Mouse (Mus musculus) CH12.LX (cell line): ENCODE measurements around the gene Rpp25. TPM values are rescaled to one million over a fixed set of nuclear protein-coding genes. Genes with fewer than 3 reads are reported as not detected.

Experiments
- DNase-seq: peaks from one replicate; pipeline ENCODE4 v3.0.0-alpha.2; 2013; ENCODE audit errors: extremely low read depth
- H3K27ac ChIP-seq: 2 replicates; pipeline ENCODE4 v1.5.1; 2012; ENCODE audit warnings: low read depth, mild to moderate bottlenecking, control low read depth, moderate library complexity; ENCODE audit not compliant: insufficient read depth
- H3K27me3 ChIP-seq: replicated peaks from 2 replicates; pipeline ENCODE3; 2012; ENCODE audit warnings: inconsistent platforms
- H3K36me3 ChIP-seq, 2 experiments: replicated peaks in 1 of 2; 2 replicates each; pipeline versions ENCODE3 to v1.6.1; 2012; ENCODE audit warnings: inconsistent platforms in 1 of 2, low read length in 1 of 2, mild to moderate bottlenecking in 1 of 2, mixed read lengths in 1 of 2, moderate library complexity in 1 of 2; ENCODE audit not compliant: control insufficient read depth in 1 of 2, insufficient read depth in 1 of 2
- H3K4me1 ChIP-seq, 2 experiments: 2 replicates each; pipeline ENCODE4 v1.6.1; 2012; ENCODE audit warnings: inconsistent platforms in 1 of 2, moderate library complexity in 1 of 2; ENCODE audit not compliant: insufficient read depth in 2 of 2, control insufficient read depth in 1 of 2
- H3K4me2 ChIP-seq: 2 replicates; pipeline ENCODE4 v1.6.1; 2012; ENCODE audit warnings: low read depth, mild to moderate bottlenecking, control low read depth; ENCODE audit not compliant: poor library complexity, insufficient read depth, severe bottlenecking
- H3K4me3 ChIP-seq, 3 experiments: fragments of 150-350 bp in 1 of 3; sonication (generic) in 1 of 3; replicated peaks in 1 of 3; 2 replicates each; pipeline versions ENCODE3 to v1.5.1; 2011 to 2012; ENCODE audit warnings: low read depth in 2 of 3, low read length in 2 of 3, mild to moderate bottlenecking in 2 of 3, moderate library complexity in 2 of 3, control low read depth in 1 of 3, improper control_type of control experiment in 1 of 3, inconsistent platforms in 1 of 3, mixed read lengths in 1 of 3; ENCODE audit not compliant: poor library complexity in 1 of 3
- H3K79me2 ChIP-seq: replicated peaks from 2 replicates; pipeline ENCODE4 v1.6.1; 2012; ENCODE audit warnings: mild to moderate bottlenecking, moderate library complexity; ENCODE audit not compliant: control insufficient read depth, poor library complexity, insufficient read depth, severe bottlenecking; ENCODE audit errors: extremely low read depth
- H3K9ac ChIP-seq: 2 replicates; pipeline ENCODE4 v1.6.1; 2012; ENCODE audit warnings: low read depth, mild to moderate bottlenecking, control low read depth, moderate library complexity; ENCODE audit not compliant: insufficient read depth
- H3K9me3 ChIP-seq: replicated peaks from 2 replicates; pipeline ENCODE3; 2012; ENCODE audit warnings: low read length, inconsistent platforms, mixed read lengths
- CHD2 ChIP-seq: IDR thresholded peaks from 2 replicates; pipeline ENCODE4 v1.6.1; 2011; ENCODE audit warnings: low read length, improper control_type of control experiment
- E2F4 ChIP-seq: IDR thresholded peaks from 2 replicates; pipeline ENCODE4 v1.6.1; 2011; ENCODE audit warnings: low read depth, low read length, improper control_type of control experiment; ENCODE audit not compliant: insufficient replicate concordance
- JUN ChIP-seq: IDR thresholded peaks from 2 replicates; pipeline ENCODE4 v1.6.1; 2011; ENCODE audit warnings: low read depth, mild to moderate bottlenecking, low read length, improper control_type of control experiment, moderate library complexity; ENCODE audit not compliant: insufficient read depth
- JUND ChIP-seq: conservative IDR thresholded peaks from 2 replicates; pipeline ENCODE4 v1.6.1; 2011; ENCODE audit warnings: low read depth, low read length, improper control_type of control experiment
- KAT2A ChIP-seq: IDR thresholded peaks from 2 replicates; pipeline ENCODE4 v1.6.1; 2012; ENCODE audit warnings: low read length, improper control_type of control experiment, inconsistent platforms; ENCODE audit not compliant: insufficient replicate concordance
- MAFK ChIP-seq: IDR thresholded peaks from 2 replicates; pipeline ENCODE4 v1.6.1; 2011; ENCODE audit warnings: low read length, improper control_type of control experiment; ENCODE audit not compliant: insufficient replicate concordance
- MAZ ChIP-seq: IDR thresholded peaks from 2 replicates; pipeline ENCODE4 v1.6.1; 2012; ENCODE audit warnings: low read depth, mild to moderate bottlenecking, inconsistent platforms, low read length, improper control_type of control experiment, moderate library complexity
- MXI1 ChIP-seq: IDR thresholded peaks from 2 replicates; pipeline ENCODE4 v1.6.1; 2011; ENCODE audit warnings: mild to moderate bottlenecking, low read depth, low read length, improper control_type of control experiment
- MYC ChIP-seq: IDR thresholded peaks from 2 replicates; pipeline ENCODE4 v1.6.1; 2011; ENCODE audit warnings: low read depth, mild to moderate bottlenecking, improper control_type of control experiment, low read length
- RAD21 ChIP-seq: IDR thresholded peaks from 2 replicates; pipeline ENCODE4 v1.6.1; 2011; ENCODE audit warnings: low read depth, mild to moderate bottlenecking, low read length, improper control_type of control experiment, moderate library complexity
- SIN3A ChIP-seq: IDR thresholded peaks from 2 replicates; pipeline ENCODE4 v1.6.1; 2012; ENCODE audit warnings: low read length, improper control_type of control experiment, inconsistent platforms
- TCF12 ChIP-seq: IDR thresholded peaks from 2 replicates; pipeline ENCODE4 v1.6.1; 2014; ENCODE audit warnings: low read depth, mild to moderate bottlenecking, inconsistent platforms, low read length, improper control_type of control experiment
- UBTF ChIP-seq: IDR thresholded peaks from 2 replicates; pipeline ENCODE4 v1.6.1; 2012; ENCODE audit warnings: low read depth, mild to moderate bottlenecking, inconsistent platforms, low read length, improper control_type of control experiment, moderate library complexity
- USF2 ChIP-seq: conservative IDR thresholded peaks from 2 replicates; pipeline ENCODE4 v1.6.1; 2011; ENCODE audit warnings: low read depth, low read length, improper control_type of control experiment
- ZC3H11A ChIP-seq: IDR thresholded peaks from 2 replicates; pipeline ENCODE4 v1.6.1; 2012; ENCODE audit warnings: low read depth, mild to moderate bottlenecking, inconsistent platforms, low read length, improper control_type of control experiment
- ZKSCAN1 ChIP-seq: IDR thresholded peaks from 2 replicates; pipeline ENCODE4 v1.6.1; 2012; ENCODE audit warnings: low read depth, inconsistent platforms, low read length, improper control_type of control experiment, borderline replicate concordance
- ZMIZ1 ChIP-seq: IDR thresholded peaks from 2 replicates; pipeline ENCODE4 v1.6.1; 2012; ENCODE audit warnings: low read depth, mild to moderate bottlenecking, inconsistent platforms, low read length, improper control_type of control experiment
- ZNF384 ChIP-seq: IDR thresholded peaks from 2 replicates; pipeline ENCODE4 v1.6.1; 2012; ENCODE audit warnings: low read depth, low read length, improper control_type of control experiment, inconsistent platforms
- dilution Hi-C: fragments of 300-500 bp; cut with MboI; formaldehyde crosslinking; loops from 2 replicates; pipeline ENCODE4 v1.14.3; 2020; ENCODE audit warnings: low sequenced_read_pairs; ENCODE audit not compliant: extremely low pct_unique_long_range_greater_than_20kb, extremely low pct_ligation_motif_present
- in situ Hi-C: fragments of 300-500 bp; cut with MboI; formaldehyde crosslinking; loops from 3 replicates; pipeline ENCODE4 v1.14.3; 2019; ENCODE audit warnings: low sequenced_read_pairs, low pct_ligation_motif_present, low pct_unique_long_range_greater_than_20kb, mixed read lengths
- polyA plus RNA-seq: library from polyadenylated mRNA; unstranded; fragments of >175 nt; gene quantifications from 2 replicates; pipeline ENCODE4 v1.2.1, GENCODE M21; 2012; ENCODE audit warnings: low read depth; ENCODE audit not compliant: insufficient read length
- total RNA-seq, 2 experiments: library from RNA; depleted of rRNA; stranded (reverse); fragments of 300-350 nt in 1 of 2; fragments of >200 nt in 1 of 2; gene quantifications; 2 replicates each; pipeline ENCODE4 v1.2.3; 2012 to 2014

Rpp25 gene
- total and polyA plus RNA-seq, 3 experiments: 0.21 TPM; not detected in 2

DNA sequence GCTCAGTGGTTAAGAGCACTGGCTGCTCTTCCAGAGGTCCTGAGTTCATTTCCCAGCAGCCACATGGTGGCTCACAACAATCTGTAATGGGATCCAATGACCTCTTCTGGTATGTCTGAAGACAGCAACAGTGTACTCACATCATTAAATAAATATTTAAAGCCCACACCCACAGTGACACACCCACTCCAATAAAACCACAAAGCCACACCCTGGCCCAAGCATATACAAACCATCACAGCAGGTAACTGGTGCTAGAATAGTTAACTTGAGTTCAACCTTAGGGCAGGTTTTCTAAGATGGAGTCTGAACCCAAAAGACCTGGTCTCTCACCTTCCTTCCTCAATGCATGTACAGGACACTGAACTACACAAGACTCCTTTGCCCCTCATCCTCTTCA is 8.9 kb upstream of the Rpp25 start:
- H3K4me2 ChIP-seq: no peak overlapping the region
- no peak overlapping the region for H3K9ac ChIP-seq
- in situ Hi-C loops (no loop called here), dilution Hi-C loops (no loop called here)
- no peak overlapping the region for H3K4me3 ChIP-seq
- peaks cover 2% of the 10 kb centered on the region for H3K27me3 ChIP-seq
- H3K36me3 ChIP-seq: no peaks in the 10 kb centered on the region
- no peak overlapping the region for H3K27ac ChIP-seq
- DNase-seq: no peak
- H3K9me3 ChIP-seq: peaks cover 12% of the 10 kb centered on the region
- no peaks in the 10 kb centered on the region for H3K79me2 ChIP-seq
- no peaks in the 10 kb centered on the region for H3K4me1 ChIP-seq
- TF ChIP-seq UBTF: no peak
- TF ChIP-seq, all 38 proteins: peak for 0

DNA sequence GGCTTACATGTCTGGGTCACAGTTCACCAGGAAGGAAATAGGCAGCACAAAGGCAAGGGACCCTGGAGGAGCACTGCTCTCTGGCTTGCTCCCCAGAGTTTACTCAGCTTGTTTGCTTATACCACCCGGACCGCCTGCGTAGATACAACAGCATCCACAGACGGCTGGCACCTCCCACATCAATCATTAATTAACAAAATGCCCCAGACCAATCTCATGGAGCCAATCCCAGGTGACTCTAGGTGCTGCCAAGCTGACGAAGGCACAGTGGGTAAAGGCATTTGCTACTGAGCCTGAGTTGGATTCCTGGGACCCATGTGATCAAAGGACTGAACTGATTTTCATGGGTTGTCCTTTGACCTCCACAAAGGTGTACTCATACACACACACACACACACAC is 6.6 kb upstream of the Rpp25 start:
- H3K4me1 ChIP-seq: peaks cover 0 to 3% of the 10 kb centered on the region in 2 experiments; a peak in 1 of 4 replicates
- DNase-seq: no peak
- peaks cover 2% of the 10 kb centered on the region for H3K27me3 ChIP-seq
- no peaks in the 10 kb centered on the region for H3K36me3 ChIP-seq
- H3K9me3 ChIP-seq: no peaks in the 10 kb centered on the region
- no peak overlapping the region for H3K4me2 ChIP-seq
- no peak overlapping the region for H3K4me3 ChIP-seq
- TF ChIP-seq JUND (no peak), ZMIZ1 (no peak), ZC3H11A (no peak), MYC (no peak), MAZ (no peak), SIN3A (no peak), KAT2A (no peak), JUN (no peak), CHD2 (no peak), ZNF384 (no peak), RAD21 (no peak), USF2 (no peak), MAFK (no peak), TCF12 (no peak), E2F4 (no peak), ZKSCAN1 (no peak), MXI1 (no peak)
- in situ Hi-C loops (no loop called here), dilution Hi-C loops (no loop called here)
- H3K27ac ChIP-seq: no peak overlapping the region
- H3K9ac ChIP-seq: no peak overlapping the region
- no peaks in the 10 kb centered on the region for H3K79me2 ChIP-seq
